Mouse (Mus musculus): ENCODE measurements around the gene Cdc6.

Gene Cdc6

DNA sequence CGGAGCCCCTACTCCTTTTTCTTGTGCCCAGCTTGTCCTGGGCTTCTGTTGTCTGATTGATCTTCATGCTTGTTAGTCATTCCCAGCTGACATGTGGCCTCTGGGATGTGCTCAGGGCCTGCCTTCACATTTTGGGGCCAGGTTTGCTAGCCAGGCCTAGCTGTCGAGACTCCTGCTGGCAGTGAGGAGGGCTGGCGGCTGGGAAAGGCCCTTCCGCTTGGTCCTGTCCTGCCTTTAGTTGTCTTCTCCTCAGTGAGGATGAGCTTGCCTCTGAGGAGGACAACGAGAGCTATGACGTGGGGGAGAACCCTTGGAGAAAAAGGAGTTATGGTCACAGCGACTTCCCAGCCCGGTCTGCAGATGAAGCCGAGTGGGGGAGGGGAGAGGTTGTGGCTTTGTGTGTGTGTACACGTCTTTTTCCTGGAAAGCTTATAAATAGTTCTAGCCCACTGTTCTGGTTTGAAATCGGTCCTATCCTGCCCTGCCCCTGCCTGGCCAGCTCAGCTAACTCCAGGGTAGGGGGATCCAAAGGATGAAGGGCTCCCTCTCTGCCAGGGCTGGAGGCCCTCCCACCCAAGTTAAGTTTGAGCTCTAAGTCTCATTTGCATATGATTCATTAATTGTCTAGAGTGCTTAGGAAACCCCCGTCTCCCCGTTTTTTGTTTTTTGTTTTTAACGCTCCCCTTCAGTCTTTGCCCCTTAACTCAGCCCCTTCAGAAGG lies 36.3 kb downstream of the Cdc6 start:
- DNase-seq (ENCODE audit: low spot score in 2 of 2), result no peak

DNA sequence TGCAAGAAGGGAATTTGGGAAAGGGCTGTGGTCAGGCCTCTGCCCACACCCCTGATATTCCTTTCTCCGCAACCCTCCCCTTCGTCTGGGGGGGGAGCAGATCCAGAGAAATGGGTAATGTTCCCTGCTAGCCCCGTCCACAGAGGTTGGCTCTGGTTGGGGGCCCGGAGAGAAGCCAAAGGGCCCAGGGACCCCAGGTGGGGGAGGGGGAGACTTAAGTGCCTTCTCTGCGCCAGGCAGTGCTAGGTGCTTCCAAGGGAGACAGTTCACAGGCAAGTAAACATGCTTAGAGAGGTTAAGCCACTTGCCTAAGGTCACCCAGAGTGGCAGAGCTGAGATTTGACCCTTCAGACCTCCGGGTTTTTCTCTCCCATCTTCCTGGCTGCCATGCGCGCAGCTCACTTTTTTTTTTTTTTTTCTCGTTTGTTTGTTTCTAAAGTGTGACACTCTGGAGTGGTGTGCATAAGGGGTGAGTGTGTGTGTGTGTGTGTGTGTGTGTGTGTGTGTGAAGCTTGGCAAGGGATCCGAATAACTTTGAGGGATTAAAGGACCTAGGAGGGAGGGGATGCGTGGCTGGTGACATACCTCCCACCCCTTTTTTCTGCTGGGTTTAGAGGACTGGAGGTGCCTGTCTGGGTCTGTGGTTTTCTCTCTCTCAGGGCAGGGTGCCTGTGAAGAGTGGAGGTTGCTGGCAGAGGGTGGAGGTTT lies 37.5 kb downstream of the Cdc6 start:
- no peak for DNase-seq (ENCODE audit: low spot score in 2 of 2)

DNA sequence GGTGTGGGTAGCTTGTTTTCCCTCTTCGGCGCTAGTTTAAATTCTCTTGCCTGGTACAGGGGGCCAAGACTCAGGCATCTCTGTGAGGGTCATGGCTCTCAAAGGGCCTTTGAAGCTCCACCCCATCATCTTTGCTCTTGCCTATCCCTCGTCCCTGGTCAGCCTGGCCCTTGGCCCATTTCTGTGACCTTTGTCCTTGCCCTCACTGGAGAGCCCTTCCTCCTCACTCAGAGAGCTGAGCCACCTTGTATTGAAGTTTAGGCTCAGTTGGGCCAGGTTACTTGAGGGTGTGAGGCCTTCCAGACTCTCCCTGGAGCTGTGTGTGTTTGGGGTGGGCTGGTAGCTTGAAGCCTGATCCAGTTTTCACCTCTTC lies 38.0 kb downstream of the Cdc6 start:
- no peak for DNase-seq (ENCODE audit: low spot score in 2 of 2)

DNA sequence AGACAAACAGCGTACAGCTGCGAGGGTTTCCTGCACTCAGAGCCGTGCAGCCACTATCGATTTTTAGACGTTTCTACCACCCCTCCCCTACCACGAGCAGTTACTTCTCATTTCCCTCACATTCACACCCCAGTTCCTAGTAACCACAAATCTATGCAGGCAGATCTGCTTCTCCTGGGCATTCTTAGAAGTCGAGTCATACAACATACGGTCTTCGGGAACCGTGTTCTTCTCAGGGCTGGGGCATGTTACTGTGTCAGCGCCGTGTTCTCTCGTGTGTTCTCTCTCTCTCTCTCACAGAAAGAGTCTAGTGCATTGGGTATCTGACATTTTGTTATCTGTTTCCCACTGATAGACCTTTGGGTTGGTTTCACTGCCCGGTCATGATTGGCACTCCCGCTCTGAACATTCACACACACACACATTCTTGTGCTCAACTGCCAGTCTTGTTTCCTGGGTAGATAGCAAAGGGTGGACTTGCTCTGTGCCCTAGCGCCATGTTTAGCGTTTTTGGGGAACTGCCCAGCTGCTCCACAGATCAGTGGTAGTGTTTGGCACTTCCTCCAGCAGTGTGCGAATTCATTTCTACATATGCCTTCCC lies 40.5 kb downstream of the Cdc6 start:
- no peak for DNase-seq (ENCODE audit: low spot score in 2 of 2)

- no peak for DNase-seq (ENCODE audit: low spot score in 2 of 2)
Observed at GRCm38 (mm10) chr11:98949242-98949957, 41.8 kb downstream of the Cdc6 start.

DNA sequence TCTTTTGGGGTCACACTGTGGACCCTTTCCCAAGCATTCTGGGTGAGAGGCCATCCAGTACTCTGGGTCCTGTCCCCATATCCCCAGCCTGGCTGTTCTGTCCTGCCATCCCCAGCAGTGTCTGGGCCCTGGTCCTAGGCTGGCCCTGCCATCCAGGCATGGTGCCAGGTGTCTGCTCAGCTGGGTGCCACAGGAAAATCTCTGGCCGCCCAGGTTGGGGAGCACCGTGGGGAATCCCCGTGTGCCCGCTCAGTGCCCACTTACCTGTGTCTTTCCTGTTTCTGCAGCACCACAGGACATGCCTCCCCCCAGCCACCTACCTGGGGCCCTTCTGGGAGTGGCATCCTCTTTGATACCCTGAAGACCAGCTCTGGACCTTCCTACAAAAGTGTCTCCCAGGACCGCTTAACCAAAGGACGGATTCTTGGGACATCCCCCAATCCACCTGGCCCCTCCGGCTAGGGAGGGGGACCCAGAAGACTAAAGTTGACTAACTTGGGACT lies 42.4 kb downstream of the Cdc6 start:
- no peak for DNase-seq (ENCODE audit: low spot score in 2 of 2)

DNA sequence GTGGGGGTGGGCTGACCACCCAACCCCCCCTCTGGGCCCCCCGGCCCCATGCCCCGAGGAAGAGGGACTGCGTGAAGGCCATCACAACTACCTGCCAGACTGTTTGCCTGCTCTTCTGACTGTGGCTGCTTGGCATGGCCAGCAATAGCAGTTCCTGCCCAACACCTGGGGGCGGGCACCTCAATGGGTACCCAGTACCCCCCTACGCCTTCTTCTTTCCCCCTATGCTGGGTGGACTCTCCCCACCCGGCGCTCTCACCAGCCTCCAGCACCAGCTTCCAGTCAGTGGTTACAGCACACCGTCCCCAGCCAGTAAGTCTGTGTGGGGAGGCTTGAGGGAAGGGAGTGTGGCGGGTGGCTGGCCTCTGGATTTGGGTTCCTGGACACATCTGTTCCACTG lies 42.9 kb downstream of the Cdc6 start:
- no peak for DNase-seq (ENCODE audit: low spot score in 2 of 2)

GRCm38 (mm10) chr11:98951026-98951906 lies 43.7 kb downstream of the Cdc6 start:
- no peak for DNase-seq (ENCODE audit: low spot score in 2 of 2)

- DNase-seq (ENCODE audit: low spot score in 2 of 2), result no peak
Observed at GRCm38 (mm10) chr11:98952111-98952510, 44.5 kb downstream of the Cdc6 start.

- DNase-seq (ENCODE audit: low spot score in 2 of 2), result no peak
Observed at GRCm38 (mm10) chr11:98952736-98953135, 45.1 kb downstream of the Cdc6 start.

GRCm38 (mm10) chr11:98953361-98953760 lies 45.8 kb downstream of the Cdc6 start:
- DNase-seq (ENCODE audit: low spot score in 2 of 2), result no peak

GRCm38 (mm10) chr11:98953835-98954320 lies 46.3 kb downstream of the Cdc6 start:
- DNase-seq (ENCODE audit: low spot score in 2 of 2), result no peak

- DNase-seq (ENCODE audit: low spot score in 2 of 2), result no peak
Observed at GRCm38 (mm10) chr11:98954373-98954772, 46.8 kb downstream of the Cdc6 start.

DNA sequence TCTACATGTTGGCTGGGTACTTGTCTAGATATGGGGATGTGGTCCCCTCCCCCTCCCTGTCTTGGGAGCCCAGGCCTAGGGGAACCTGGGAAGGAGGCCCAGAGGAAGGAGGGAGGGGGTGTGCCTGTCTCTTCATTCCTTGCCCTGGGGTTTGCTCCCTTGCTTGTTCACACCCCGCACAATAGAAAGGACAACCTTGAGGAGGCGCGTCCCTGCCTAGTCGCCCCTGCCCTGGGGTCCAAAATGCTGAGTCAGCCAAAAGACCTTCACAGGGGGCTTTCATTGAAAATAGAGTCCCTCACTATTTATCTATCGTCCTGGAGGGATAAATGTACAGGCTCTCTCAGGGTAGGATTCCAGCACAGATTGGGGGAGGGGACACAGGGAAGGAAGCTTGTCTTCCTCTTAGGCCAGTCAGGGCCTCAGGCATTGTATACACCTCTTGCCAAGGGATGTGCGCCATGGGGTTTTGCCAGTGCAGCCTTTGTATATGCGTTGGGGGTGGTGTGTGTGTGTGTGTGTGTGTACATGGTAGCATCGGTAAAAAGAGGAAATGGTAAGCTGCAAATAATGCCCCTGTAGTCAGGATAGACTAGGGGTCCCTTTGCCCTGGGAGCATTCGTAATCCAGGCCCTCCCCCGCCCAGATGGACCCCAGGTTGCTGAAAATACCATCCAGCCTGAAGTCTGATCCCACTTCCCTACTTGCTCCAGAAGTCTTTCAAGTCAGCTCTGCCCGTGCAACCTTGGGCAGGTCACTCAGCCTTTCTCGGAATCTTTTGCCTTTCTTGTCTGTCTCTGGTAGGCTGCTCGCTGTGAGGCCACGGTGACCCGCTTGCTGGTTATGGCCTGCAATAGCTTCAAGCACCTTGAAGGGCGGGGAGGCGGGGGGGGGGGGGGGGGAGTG lies 47.5 kb downstream of the Cdc6 start:
- no peak for DNase-seq (ENCODE audit: low spot score in 2 of 2)

DNA sequence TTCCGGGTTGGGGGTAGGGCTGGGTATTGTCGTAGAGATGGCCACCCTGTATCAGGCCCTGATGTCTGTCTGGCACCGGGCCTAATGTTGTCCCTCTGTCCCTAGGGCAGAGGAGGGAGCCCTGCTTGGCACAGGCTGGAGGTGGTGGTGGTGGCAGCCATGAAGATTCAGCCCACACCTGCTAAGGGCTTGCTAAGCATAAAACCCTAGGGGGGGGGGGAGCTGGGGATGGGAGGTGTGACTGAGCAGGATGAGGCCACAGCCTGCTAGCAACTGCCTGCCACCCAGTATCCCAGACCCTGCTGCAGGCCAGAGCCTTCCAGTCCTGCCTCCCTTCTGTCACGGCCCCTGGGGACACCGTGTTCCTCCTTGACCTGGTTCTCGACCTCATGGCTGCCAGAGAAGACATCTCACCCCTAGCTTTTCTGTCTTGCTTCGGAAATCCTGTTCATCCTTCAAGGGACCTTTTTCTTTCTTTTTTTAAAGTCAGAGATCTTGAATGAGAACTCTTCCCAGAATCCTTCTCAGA lies 48.2 kb downstream of the Cdc6 start:
- DNase-seq (ENCODE audit: low spot score in 2 of 2), result no peak

DNA sequence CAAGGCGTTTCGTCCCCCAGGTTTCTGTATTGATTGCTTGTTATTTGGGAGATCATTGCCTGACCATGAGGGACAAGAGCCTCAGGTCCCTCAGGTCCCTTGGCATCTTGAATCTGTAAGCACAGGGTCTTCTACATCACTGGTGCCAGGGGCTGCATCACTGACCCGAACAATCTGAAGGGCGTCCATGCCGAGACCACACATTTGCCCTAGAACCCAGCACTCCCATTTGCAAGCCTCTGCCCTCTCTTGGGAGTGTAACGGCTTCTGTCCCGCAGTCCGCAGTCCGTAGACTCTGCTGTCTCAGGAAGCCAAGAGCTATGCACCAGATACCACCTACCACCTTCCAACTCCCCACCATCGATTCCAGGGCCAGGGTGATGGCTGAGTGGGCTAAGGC lies 48.7 kb downstream of the Cdc6 start:
- no peak for DNase-seq (ENCODE audit: low spot score in 2 of 2)

- DNase-seq (ENCODE audit: low spot score in 2 of 2), result no peak
Observed at GRCm38 (mm10) chr11:98959437-98960312, 52.1 kb downstream of the Cdc6 start.

DNA sequence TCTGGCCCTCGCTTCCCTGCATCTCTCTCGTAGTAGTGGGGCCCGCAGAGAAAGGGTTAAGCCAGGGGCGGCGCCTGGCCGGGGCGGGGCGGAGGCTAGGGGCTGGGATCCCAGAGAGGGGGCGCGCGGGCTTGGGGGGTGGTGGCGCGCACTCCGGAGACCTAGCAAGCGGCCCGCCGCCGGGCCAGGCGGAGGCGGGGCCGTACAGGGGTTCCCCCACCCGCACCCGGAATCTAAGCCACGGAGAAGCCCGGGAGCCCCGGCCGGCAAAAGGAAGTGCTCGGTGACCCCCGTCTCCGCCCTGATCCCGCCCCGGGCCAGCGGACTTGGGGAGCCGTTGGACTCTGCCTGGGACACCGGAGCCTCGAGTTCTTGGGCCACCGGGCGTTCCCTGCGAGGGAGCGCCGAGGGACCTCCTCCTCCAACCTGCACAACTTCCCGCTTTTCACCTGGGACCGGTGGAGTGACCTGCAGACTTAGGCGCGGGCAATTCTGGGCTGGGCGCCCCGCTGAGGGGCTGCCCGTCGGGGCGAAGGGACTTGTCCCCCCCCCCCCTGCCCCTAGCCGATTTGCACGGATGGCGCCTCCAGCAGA lies 52.8 kb downstream of the Cdc6 start:
- DNase-seq (ENCODE audit: low spot score in 2 of 2), result no peak
